Mouse (Mus musculus): ENCODE measurements around the gene Ranbp3.

Gene Ranbp3

DNA sequence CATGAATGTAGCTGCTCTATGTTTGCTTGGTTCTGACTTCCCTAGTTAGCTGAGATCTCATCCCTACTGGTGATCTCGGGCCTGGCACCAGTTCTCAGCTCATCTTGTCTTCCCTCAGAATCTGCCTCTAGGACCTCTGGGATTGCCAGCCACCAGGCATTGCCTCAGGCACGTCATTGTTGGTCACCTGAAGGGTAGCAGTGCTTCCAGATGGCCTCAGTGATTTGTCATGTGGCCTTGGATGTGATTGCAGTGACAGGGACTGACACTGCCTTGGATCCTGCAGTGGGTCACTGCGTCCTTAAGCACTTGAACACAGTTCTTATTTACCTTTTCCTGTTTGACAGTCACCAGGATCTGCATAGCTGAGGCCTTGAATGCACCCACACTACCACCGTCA, 8.7 kb downstream of the Ranbp3 start:
- no peak for DNase-seq

DNA sequence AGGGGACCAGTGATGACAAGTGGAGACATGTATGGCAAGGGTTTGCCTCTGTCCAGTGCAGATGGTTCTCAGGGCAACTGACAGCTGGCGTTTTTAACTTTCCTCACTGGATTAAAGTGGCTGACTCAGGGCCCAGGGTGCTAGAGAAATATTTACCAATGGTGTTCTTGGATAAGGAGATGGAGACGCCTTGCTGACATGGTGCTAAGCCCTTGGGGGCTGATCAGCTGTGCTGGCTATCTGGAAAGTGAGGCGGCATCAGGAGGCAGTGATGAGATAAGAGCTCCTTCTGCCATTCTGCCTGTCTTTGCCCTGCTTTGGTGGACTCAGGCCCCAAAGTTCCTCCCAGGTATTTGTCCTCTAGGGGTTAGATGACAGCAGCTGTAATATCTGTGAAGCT, 9.8 kb downstream of the Ranbp3 start:
- DNase-seq = no peak

DNA sequence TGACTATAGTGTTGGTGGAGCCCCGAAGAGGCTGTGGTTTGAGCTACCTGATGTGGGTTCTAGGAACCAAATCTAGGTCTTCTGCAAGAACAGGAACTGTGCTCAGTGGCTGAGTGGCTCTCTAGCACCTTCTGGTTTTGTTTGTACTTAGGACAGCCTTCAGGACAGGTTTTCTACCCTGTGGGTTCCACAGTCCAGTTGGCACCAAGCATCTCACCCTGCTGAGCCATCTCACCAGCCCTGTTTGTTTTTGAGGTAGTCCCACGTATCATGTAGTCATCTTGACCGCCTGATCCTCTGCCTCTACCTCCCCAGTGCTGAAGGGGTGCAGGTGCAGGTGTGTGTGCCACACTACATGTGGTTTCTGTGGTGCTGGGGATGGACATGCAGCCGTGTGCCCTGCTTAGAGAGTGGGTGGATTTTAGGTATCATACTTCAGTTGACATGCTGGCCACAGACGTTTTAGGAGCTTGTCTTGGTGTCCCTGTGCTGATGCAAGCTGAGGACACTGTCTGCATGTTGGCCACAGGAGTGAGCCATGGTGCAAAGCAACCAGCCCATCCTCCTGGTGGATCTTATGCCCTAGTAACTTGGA, 10.5 kb downstream of the Ranbp3 start:
- DNase-seq = no peak

DNA sequence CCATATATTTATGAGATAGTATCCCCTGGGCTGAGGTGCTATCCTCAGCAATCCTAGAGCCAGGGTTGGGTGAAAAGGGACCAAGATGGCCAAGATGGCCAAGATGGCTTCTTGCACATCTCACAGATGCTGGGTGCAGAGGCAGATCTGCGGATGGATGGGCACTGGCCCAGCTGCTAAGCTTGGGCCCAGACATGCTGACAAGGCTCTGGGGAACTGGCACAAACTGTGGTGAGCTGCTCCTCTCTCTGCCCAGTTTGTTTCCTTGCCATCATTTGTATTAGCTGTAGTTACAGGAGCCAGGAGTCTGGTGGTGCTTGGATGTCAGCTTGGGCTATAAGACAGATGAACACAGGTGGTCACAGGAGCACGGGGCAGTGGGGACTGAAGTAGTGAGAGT, 11.6 kb downstream of the Ranbp3 start:
- DNase-seq = no peak

DNA sequence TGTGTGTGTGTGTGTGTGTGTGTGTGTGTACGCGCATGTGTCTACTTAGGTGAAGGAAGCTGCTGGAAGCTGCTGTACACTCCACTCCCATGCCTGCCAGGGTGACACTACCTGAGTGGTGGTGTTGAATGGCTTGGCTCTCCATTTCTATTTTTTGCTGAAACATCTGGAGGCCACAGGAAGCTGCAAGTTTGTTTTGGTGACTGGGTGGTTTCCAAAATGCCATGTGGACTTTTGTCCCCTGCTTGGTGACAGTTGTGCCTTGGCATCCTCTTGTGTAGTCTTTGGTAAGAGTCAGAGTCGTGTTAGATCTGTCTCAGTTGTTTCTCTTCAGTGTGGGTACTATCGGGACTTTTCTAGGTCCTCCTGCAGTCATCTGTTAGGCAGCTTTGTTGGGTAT, 13.7 kb downstream of the Ranbp3 start:
- no peak for DNase-seq

DNA sequence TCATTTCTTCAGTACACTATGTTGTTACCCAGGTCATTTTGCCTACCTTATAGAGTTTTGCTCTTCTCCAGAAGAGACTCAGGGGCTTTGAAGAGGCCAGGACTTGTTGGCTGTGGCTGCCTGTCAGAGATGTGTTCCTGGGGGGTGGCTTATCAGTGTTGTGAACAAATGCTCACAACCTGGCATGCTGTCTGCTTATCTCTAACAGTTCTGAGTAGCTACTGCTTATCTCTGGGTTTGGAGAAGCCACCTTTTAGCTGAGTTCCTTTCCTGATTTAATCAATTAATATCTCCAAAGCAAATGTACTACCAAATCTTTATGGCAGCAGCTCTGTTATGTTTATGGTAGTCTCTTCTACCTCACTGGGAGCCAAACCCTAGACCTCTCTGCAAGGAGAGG, 15.0 kb downstream of the Ranbp3 start:
- no peak for DNase-seq

DNA sequence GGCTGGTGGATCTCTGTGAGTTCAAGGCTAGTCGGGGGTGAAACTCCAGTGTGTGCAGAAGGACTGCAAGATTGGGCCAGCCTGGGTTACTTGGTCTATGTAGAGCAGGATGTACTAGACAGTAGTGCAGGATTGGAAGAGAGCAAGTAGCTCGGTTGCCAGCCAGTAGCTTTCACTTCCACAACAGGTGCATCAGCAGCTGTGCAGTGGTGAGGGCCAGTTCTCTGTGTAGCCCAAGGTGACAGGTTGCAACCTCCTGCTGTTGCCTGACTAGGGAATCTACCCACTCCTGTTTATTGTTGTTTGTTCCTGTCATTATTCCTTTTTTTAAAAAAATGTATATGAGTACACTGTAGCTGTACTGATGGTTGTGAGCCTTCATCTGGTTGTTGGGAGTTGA, 15.6 kb downstream of the Ranbp3 start:
- DNase-seq = no peak

DNA sequence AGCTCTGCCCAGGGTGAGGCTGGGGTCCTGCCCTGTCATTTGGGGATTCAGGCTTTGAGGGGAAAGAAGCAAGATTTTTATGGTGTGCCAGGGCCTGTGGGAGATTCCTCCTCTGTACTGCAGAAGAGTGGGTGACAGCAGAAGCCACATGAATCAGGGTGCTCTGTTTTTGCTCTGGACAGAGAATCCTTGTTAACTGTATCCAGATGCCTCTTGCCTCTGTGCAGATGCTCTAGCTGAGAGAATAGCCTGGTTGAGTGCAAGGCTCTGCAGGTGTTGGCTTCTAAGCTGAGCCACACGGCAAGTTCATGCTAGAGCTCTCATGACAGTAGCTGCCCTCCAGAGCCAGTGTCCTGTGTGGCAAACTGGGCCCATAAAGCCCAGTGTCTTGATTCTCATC, 20.3 kb downstream of the Ranbp3 start:
- DNase-seq = no peak

DNA sequence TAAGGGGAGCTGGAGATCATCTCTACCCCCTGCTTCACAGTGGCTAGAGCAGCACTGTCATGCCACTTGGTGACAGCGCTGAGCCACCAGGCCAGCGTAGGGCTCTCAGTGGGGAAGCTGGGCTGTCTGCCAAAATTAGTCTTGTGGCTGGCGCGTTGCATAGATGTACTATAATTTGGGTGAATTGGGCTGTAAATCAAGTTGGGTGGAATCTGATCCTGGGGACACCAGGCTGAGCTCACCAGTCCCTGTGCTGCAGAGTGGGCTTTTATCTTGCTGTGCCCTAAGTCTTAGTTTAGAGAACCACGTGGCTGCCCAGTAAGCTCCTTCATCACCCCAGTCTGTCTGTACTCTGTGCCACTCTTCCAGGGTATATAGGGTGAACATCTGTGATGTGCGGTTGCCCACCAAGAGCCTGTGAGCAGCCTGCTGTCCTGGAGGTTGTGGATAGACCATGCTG, 20.8 kb downstream of the Ranbp3 start:
- peak; percentile 48 for DNase-seq

DNA sequence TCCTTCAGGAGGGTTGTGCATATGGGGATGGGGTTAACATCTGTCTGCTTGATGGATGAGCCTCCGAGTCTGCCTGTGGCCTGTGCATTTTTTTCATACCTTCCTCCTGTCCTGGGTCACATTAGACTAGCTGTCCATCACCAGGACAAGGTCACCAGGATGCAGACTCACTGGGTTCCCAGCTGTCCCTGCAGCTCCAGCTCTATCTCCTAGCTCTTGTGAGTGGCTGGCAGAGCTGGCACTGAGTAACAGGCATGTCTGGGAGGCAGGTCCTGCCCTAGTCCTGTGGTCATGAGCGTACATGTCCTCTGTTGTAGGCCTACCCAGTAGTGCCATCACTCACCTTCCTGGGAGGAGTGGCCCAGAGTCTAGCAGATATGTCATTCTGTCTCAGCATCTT, 27.4 kb downstream of the Ranbp3 start:
- no peak for DNase-seq

DNA sequence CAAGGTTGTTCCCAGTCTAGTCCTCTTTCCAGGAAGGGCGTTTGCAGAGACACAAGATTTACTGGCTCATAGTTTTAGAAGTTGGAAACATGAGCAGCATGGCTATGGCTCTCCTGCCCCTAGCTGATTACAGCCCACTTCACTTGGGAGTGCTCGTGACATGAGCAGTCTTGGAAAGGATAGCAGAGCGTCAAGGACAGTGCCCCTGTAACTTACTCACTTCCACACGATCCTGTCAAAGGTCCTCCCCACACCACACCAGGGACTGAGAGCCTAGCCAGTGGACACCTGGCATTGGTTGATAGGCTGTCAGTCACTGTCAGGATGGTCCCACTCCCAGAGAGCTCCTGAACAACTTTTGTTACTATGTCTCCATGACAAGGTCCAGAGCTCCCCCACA, 29.9 kb downstream of the Ranbp3 start:
- no peak for DNase-seq

DNA sequence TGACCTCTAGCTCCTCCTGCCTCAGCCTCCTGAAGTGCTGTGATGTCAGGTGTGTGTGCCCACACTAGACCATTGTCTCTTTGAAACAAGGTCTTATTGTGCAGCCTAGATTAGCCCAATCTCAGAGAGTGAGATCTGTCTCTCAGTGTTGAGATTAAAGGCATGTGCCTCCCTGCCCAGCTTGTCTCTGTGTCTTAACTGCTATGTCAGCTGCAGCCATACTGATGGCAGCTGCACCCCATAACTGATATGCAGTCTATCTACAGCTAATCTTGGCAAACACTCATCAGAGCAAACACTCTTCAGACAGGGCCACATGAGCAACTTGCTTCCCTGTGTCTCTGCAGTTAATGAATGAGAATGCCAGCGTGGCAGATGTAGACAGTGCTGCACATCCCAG, 33.4 kb downstream of the Ranbp3 start:
- DNase-seq = no peak

DNA sequence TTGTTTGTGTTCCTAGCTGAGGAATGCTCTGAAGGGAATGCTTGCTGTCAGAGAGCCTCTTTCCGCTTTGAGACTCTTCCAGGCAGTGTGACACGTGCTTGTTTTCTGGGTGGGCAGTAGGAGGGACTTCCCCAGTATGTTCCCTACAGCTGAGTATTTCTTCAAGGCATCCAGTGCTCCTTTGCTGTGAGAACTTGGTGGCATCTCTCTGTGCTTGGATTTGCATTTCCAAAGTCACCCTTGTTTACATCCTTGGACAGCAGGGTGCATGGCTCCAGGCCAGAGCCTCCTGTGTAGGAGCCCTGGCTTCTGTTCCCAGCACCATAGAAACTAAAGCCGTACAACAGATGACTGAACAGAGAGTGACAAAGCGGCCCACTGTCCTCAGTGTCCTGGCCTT, 35.6 kb downstream of the Ranbp3 start:
- DNase-seq = no peak

DNA sequence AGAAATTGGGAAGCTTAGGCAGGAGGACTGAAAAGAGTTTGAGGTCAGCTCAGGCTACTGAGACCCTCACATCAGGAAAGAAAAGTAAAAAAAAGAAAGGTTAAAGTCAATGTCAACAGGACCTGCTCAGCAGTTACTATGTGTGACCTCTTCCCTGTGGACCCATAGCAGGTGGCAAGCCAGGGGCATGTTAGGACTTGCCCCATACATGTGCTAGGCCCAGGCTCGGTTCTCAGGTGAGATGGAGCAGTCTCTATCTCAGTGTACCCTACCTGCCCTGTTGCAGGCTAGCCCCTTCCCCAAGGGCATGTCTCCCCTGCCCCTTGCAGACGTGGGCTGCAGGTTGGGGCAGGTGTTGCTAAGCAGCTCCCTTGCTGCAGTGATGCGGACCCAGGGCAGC, 36.6 kb downstream of the Ranbp3 start:
- DNase-seq = no peak

DNA sequence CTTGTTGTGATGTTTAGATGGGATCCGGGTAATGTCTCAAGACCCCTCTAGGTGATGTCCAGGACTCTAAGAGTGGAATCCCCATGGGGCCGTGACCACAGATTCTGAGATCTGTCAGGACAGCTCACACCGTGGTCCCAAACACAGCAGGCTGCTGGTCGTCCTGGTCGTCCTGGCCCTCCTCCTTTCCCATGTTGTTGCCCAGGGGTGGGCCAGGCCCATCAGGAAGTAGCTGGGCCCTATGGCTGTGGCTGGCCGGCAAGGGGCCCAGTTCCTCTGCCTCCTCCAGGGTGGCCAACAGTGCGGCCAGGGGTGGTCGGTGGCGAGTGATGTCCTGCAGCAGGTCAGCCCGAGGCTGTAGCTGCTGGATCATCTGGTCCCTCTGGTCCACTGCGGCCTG, 42.3 kb downstream of the Ranbp3 start:
- DNase-seq = no peak

DNA sequence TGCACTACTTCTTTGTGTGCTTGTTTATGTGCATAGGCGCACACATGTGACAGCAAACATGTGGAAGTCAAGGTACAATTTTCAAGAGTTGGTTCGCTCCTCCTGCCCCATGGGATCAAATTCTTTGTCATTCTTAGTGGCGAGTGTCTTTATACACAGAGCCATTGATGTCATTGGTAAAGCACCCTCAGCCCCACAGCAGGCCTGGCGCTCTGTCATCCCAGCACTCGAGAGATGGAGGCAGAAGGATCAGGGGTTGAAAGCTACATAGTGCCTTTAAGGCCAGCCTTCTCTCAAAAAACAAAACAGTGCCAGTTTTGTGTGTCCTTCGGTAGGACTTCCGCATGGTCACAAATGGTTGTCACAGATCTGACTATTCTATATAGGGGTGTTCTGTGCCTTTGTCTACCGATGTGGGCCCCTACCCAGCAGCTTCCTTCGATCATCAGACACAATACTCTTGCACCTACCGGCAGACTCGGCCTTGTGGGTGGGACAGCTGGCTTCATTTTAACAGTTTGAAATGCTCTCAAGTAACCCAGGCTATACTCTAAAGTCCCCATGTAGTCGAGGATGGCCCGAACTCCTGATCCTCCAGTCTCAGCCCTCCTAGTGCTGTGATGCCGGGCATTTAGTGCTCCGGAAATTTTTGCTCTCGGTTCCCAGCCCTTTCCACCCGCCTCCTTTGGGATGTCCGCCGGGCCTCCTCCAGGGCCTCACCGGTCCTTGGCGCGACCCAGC, 43.0 kb downstream of the Ranbp3 start:
- DNase-seq = peak; percentile 5

DNA sequence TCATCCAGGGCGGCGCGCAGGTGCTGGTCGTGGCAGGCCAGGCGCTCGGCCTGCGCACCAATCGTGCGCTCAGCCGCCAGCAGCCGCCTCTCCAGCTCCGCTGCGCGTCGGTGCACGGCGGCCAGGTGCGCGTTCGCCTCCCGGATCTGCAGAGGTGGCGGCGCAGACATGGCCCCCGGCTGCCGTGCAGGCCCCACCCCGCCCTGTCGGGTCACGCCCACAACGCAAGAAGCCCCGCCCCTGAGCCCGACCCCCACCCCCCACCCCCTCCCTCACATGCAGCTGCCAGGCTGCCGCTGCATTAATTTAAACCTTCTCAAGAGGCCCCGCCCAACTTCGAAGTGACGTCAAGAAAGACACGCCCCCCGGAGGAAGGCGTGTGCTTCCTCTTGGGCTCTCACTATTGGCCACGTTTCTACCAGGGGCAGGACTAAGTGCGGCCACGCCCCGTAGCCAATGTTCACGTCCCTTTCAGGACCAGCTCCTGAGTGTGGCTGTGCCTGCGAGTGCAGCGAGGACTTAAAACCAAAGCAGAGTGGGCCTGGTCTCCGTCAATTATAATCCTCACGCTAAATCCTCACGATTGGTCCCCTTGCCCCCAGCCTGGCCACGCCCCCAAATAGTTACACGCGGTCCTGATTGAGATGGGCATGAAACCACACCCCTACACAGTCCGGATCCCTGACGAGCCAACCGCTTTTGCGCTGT, 43.7 kb downstream of the Ranbp3 start:
- DNase-seq = peak; percentile 99

DNA sequence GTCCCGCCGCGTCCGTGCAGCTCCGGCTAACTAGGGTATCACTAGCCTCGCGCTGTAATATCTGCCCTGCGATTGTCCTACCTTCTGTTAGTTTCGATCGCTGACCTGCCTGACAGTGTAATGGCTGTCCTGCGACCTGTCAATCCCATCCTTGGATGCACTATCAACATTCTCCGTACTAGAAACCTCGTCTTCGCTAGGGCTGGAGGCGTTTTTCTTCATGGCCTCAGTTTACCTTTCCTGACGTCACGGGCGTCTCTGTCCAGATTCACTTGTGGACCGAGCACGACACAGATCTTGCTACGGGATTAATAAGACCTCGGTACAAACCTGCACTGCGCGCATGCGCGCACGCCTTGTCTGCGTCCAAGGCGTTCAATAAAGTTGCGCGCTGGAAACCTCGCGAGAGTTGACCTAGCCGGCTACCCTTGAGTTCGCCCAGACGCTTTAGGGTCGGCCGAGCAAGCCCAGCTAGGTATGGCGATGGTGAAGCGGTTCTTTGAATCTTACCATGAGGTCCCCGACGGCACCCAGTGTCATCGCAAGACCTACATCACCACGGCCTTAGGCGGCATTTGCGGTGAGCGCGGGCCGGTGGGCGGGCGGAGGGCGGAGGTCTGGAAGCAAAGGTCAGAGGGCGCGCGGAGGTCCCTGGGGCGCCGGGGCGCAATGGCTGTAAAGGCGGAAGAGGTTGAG, 44.4 kb downstream of the Ranbp3 start, which contains the start of the genes Ndufa11 and Vmac:
Gene Ndufa11 (plus strand): TSS at position 405 of the 696 bp plus-strand sequence.
Gene Vmac (minus strand): TSS at position 660 of the 696 bp plus-strand sequence.
- peak; percentile 98 for DNase-seq

DNA sequence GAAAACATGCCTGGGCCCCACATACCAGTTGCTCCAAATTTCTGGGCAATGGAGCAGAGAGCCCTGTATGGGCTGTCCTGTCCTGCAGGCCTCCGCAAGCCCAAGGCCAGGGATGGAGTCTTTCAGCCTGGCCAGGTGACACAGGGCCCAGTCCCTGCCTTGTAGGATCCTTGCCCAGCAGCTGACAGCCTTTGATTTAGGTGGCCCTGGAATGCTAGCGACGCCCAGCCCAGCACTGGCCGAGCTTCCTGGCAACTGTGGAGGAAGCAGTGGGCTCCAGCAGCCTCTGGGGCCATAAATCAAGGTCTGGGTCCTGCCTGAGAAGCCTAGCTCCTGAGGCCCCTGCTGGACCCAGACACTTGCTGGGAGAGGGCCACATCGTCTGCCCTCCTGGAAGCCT, 49.3 kb downstream of the Ranbp3 start:
- no peak for DNase-seq

DNA sequence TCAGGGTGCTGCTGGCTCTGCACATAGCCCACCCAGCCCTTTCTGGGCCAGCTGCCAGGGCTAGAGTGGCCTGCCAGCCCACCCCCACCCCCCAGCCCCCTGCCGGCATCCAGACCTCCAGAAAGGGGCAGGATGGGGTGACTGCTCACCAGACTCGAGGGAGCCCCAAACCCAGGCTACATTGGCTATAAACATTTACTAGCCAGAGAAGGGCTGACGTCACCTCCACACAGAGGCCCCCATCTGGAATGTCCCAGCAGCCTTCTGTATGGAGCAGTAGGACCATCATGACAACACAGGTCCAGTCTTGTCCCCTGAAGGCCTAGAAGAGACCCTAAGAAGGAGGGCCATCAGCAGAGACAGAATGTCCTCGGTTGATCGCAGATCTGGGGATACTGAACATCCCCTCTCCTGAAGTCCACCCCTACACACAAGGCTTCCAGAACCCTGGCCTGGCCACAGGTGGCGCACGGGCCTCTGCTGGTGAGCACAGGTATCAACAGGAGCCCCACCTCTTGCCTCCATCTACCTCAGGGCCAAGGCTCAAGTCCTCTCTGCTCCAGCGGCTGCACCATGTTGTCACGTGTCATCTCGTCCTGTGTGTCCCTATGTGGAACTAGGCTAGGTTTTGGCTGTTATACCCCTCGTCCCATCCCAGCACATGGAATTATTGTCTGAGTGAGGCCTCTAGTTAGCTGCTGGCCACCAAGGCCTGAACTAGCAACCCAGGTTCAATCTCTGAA, 50.5 kb downstream of the Ranbp3 start:
- no peak for DNase-seq

DNA sequence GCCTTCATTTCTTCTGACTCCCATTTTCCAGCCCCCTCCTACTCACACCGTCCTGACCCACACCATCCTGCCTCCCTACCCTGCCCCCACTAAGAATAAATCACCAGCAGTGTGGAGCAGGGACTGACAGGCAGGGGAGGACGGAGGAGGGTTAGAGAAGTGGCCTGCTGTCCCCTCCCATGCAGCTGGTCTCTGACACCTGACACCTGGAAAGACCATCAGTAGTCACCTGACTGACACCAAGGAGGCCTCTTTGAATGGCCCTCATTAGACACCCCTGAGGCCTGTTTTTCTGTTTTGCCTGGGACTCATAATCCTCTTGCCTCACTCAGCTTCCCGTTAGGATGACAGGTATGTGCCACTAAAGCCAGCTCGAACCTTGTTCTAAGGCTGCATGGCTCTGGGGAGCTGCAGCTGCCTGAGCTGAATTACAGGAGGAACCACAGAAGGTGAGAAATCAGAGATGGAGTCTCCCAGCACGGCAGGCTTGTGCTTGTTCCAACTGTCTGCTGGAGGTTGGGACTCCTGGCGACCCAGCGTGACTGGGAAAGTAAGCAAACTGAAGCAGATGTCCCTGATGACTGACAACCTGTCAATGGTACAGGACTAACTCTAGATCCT, 54.0 kb downstream of the Ranbp3 start:
- no peak for DNase-seq

DNA sequence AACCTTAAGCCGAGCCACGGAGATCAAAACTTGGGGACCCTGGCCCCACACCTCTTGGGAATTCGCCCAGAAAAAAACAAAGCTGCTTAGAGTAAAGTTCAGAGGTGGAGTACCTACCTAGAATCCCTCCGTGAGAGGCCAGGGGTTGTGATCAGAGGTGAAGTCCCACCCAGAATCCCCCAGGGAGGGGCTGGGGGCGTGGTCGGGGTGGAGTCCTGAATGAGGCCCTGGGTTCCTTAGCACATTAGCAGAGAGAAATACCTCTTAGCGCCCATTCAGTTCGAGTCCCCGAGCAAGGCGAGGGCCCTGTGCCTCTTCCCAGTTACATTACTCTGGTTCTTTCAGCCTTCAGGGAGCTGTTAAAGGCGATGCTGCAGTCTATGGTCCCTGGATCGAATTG, 54.6 kb downstream of the Ranbp3 start:
- no peak for DNase-seq

All from lung, postnatal 36 days (tissue).